Mouse (Mus musculus): Measurements from ENCODE around the gene Taf6. TPM values are rescaled to one million over a fixed set of nuclear protein-coding genes. Genes with fewer than 3 reads are reported as not detected.
A peak's percentile ranks its signal among the peaks of the same experiment; 100 is the strongest.
"Not testable (repeated sequence)": the region's sequence is repeated elsewhere in the genome, so short reads cannot be mapped to it uniquely, and the experiment has no call there.

The Taf6 gene
- polyA plus RNA-seq, 1 experiment: 51.6 TPM

DNA sequence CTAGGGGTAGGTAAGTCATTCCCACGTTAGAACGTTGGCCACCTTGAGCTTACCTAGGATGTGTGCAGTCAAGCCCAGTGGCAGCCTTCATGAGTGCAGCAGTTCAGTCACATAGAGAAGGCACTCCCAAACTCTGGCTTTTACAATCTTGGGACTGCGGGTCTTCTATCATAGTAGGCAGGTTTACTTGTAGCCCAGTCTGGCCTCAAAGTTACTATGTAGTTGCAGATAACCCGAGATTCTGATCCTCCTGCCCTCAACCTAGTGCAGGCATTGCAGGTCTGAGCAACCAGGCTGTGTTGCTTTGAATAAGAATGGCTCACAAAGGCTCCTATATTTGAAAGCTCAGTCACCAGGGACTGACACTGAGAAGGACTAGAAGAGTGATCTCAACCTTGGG lies 39.2 kb upstream of the Taf6 start:
- Histone ChIP-seq H3K9me3 (replicated peaks; ENCODE audit: control insufficient read depth, insufficient read depth, low read length, poor library complexity, severe bottlenecking) (no peaks in the 10 kb centered on the region), H3K4me1 (ENCODE audit: control insufficient read depth, insufficient read depth, low read length) (no peaks in the 10 kb centered on the region), H3K9ac (ENCODE audit: low read depth, poor library complexity, severe bottlenecking) (no peak overlapping the region), H3K4me3 (ENCODE audit: low read depth, low read length) (no peak overlapping the region), H3K27me3 (ENCODE audit: control insufficient read depth, insufficient read depth, low read length, poor library complexity, severe bottlenecking) (no peaks in the 10 kb centered on the region), H3K36me3 (ENCODE audit: control insufficient read depth, insufficient read depth, low read length, poor library complexity, severe bottlenecking) (no peaks in the 10 kb centered on the region), H3K27ac (ENCODE audit: insufficient read depth, low read length) (no peak overlapping the region)
- TF ChIP-seq CTCF (IDR thresholded peaks at IDR 0.05; ENCODE audit: low read depth, low read length) (no peak), POLR2A (IDR thresholded peaks at IDR 0.05; ENCODE audit: insufficient read depth, low read length) (no peak), EP300 (IDR thresholded peaks at IDR 0.05; ENCODE audit: insufficient read depth, low read depth, low read length) (no peak)

DNA sequence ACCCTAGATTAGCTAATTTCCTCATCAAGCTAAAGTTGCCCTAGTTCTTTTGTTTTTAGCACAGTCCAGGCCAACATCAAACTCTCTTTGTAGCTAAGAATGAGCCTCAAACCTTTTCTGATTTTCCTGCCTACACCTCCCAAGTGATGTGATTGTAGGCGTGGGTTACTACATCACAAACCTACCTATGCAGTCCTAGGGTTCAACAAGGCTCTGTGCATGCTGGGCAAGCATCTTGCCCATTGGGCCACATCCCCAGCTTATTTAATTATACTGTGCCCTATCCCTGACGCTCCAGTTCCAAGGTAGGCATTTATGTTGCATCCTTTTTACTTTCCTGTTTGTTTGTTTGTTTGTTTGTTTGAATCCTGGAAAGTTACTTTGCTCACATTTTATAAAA lies 38.4 kb upstream of the Taf6 start, which contains the start of gene Nxpe5:
Gene Nxpe5 (plus strand): TSS at position 199 of the 400 bp plus-strand sequence.
- TF ChIP-seq EP300 (IDR thresholded peaks at IDR 0.05; ENCODE audit: insufficient read depth, low read depth, low read length) (no peak), POLR2A (IDR thresholded peaks at IDR 0.05; ENCODE audit: insufficient read depth, low read length) (no peak)
- H3K4me1 ChIP-seq (ENCODE audit: control insufficient read depth, insufficient read depth, low read length): no peaks in the 10 kb centered on the region
- H3K27ac ChIP-seq (ENCODE audit: insufficient read depth, low read length): no peak within 1 kb of the TSS

DNA sequence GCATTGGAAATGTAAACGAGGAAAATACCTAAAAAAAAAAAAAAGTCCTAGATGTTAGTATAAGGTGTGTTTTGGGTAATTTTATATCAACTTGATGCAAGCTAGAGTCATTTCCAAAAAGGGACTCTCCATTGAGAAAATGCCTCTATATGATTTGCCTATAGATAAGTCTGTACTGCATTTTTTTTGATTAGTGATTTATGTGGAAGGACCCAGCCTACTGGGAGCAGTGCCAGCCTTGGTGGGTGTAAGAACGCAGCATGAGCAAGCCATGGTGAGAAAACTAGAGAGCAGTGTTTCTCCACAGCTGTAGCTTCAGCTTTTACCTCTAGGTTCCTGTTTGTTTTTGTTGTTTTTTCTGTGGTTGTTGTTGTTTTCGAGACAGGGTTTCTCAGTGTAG lies 36.0 kb upstream of the Taf6 start:
- Histone ChIP-seq H3K36me3 (ENCODE audit: control insufficient read depth, insufficient read depth, low read length, poor library complexity, severe bottlenecking) (no peaks in the 10 kb centered on the region), H3K27me3 (ENCODE audit: control insufficient read depth, insufficient read depth, low read length, poor library complexity, severe bottlenecking) (no peaks in the 10 kb centered on the region), H3K27ac (ENCODE audit: insufficient read depth, low read length) (no peak overlapping the region), H3K9ac (ENCODE audit: low read depth, poor library complexity, severe bottlenecking) (no peak overlapping the region), H3K4me1 (ENCODE audit: control insufficient read depth, insufficient read depth, low read length) (no peaks in the 10 kb centered on the region), H3K4me3 (ENCODE audit: low read depth, low read length) (no peak overlapping the region), H3K9me3 (replicated peaks; ENCODE audit: control insufficient read depth, insufficient read depth, low read length, poor library complexity, severe bottlenecking) (no peaks in the 10 kb centered on the region)
- TF ChIP-seq EP300 (IDR thresholded peaks at IDR 0.05; ENCODE audit: insufficient read depth, low read depth, low read length): no peak
- no peak for TF ChIP-seq CTCF (IDR thresholded peaks at IDR 0.05; ENCODE audit: low read depth, low read length)
- TF ChIP-seq POLR2A (IDR thresholded peaks at IDR 0.05; ENCODE audit: insufficient read depth, low read length): no peak

More for the DNA sequence above, 38.4 kb upstream of the Taf6 start, which contains the start of gene Nxpe5:
- H3K9me3 ChIP-seq (replicated peaks; ENCODE audit: control insufficient read depth, insufficient read depth, low read length, poor library complexity, severe bottlenecking): no peaks in the 10 kb centered on the region
- no peaks in the 10 kb centered on the region for H3K27me3 ChIP-seq (ENCODE audit: control insufficient read depth, insufficient read depth, low read length, poor library complexity, severe bottlenecking)
- no peak within 1 kb of the TSS for H3K9ac ChIP-seq (ENCODE audit: low read depth, poor library complexity, severe bottlenecking)
- H3K4me3 ChIP-seq (ENCODE audit: low read depth, low read length): no peak within 1 kb of the TSS
- H3K36me3 ChIP-seq (ENCODE audit: control insufficient read depth, insufficient read depth, low read length, poor library complexity, severe bottlenecking): no peaks in the 10 kb centered on the region

- TF ChIP-seq POLR2A (IDR thresholded peaks at IDR 0.05; ENCODE audit: insufficient read depth, low read length) (no peak), CTCF (IDR thresholded peaks at IDR 0.05; ENCODE audit: low read depth, low read length) (peak; percentile 86), EP300 (IDR thresholded peaks at IDR 0.05; ENCODE audit: insufficient read depth, low read depth, low read length) (no peak)
- no peak overlapping the region for H3K9ac ChIP-seq (ENCODE audit: low read depth, poor library complexity, severe bottlenecking)
- no peak overlapping the region for H3K4me3 ChIP-seq (ENCODE audit: low read depth, low read length)
- no peak overlapping the region for H3K27ac ChIP-seq (ENCODE audit: insufficient read depth, low read length)
- H3K9me3 ChIP-seq (replicated peaks; ENCODE audit: control insufficient read depth, insufficient read depth, low read length, poor library complexity, severe bottlenecking): peaks cover 6% of the 10 kb centered on the region
- H3K4me1 ChIP-seq (ENCODE audit: control insufficient read depth, insufficient read depth, low read length): no peaks in the 10 kb centered on the region
- H3K36me3 ChIP-seq (ENCODE audit: control insufficient read depth, insufficient read depth, low read length, poor library complexity, severe bottlenecking): no peaks in the 10 kb centered on the region
- H3K27me3 ChIP-seq (ENCODE audit: control insufficient read depth, insufficient read depth, low read length, poor library complexity, severe bottlenecking): no peaks in the 10 kb centered on the region
These were observed 34.9 kb upstream of the Taf6 start for GRCm38 (mm10) chr5:138222111-138222510.

DNA sequence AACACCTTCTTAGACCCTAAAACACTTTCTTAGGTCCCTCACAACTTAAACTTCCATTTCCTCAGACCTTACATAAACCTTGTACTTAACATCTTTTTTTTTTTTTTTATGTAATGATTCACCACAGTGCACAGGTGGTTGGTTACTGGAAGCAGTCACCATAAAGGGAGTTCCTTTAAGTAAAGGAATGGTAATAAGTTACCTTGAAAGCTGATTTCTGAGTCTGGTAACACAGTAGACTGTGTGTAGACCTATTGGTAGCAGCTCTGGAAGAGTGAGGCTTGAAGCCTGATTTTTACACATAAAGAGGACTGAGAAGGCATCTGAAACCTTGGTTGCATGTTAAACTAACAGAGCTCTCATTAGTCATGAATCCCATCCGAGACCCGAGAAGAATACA lies 32.6 kb upstream of the Taf6 start:
- no peaks in the 10 kb centered on the region for H3K4me1 ChIP-seq (ENCODE audit: control insufficient read depth, insufficient read depth, low read length)
- peaks cover 25% of the 10 kb centered on the region for H3K9me3 ChIP-seq (replicated peaks; ENCODE audit: control insufficient read depth, insufficient read depth, low read length, poor library complexity, severe bottlenecking)
- no peak overlapping the region for H3K4me3 ChIP-seq (ENCODE audit: low read depth, low read length)
- TF ChIP-seq EP300 (IDR thresholded peaks at IDR 0.05; ENCODE audit: insufficient read depth, low read depth, low read length) (no peak), CTCF (IDR thresholded peaks at IDR 0.05; ENCODE audit: low read depth, low read length) (no peak), POLR2A (IDR thresholded peaks at IDR 0.05; ENCODE audit: insufficient read depth, low read length) (no peak)
- H3K36me3 ChIP-seq (ENCODE audit: control insufficient read depth, insufficient read depth, low read length, poor library complexity, severe bottlenecking): no peaks in the 10 kb centered on the region
- H3K27me3 ChIP-seq (ENCODE audit: control insufficient read depth, insufficient read depth, low read length, poor library complexity, severe bottlenecking): no peaks in the 10 kb centered on the region
- H3K9ac ChIP-seq (ENCODE audit: low read depth, poor library complexity, severe bottlenecking): no peak overlapping the region
- no peak overlapping the region for H3K27ac ChIP-seq (ENCODE audit: insufficient read depth, low read length)

DNA sequence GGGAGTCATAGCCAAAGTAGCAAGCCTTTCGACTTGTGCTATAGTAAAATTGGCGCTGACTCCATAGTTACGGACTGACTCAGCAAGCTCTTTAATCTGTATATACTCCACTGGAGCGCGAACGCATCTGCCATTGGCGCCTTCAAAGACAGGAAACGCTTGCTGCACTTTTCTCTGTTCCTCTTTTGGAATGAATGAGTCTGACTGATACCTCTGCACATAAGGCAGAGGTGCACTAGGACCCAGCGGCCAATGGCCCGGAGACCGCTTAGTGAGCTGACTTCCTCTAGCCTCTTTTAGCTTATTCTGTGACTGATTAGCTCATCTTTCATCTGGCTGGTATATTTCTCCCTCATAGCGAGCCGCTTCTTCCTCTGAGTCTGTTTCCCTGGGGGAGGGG lies 29.4 kb upstream of the Taf6 start:
- H3K27ac ChIP-seq (ENCODE audit: insufficient read depth, low read length); H3K36me3 ChIP-seq (ENCODE audit: control insufficient read depth, insufficient read depth, low read length, poor library complexity, severe bottlenecking); H3K4me3 ChIP-seq (ENCODE audit: low read depth, low read length); H3K9ac ChIP-seq (ENCODE audit: low read depth, poor library complexity, severe bottlenecking); H3K27me3 ChIP-seq (ENCODE audit: control insufficient read depth, insufficient read depth, low read length, poor library complexity, severe bottlenecking); H3K4me1 ChIP-seq (ENCODE audit: control insufficient read depth, insufficient read depth, low read length): not testable (repeated sequence)
- peaks cover 33% of the 10 kb centered on the region for H3K9me3 ChIP-seq (replicated peaks; ENCODE audit: control insufficient read depth, insufficient read depth, low read length, poor library complexity, severe bottlenecking)
